Comparison of ENCODE assay signal across 8 mouse cellular contexts in genomic region chr10:17722653-17723410, GRCm38 (mm10). TPM values are rescaled to one million over a fixed set of nuclear protein-coding genes. Genes with fewer than 3 reads are reported as not detected.
DNase-seq lines count a peak whose midpoint lies in the region; ATAC-seq lines count a peak whose summit lies in the region.

TSS of gene Cited2 (plus strand) at chr10:17723218.

- peaks cover 23% of the 10 kb centered on the region for H3K4me1 ChIP-seq in hindbrain, embryonic 12.5 days

- no peaks in the 10 kb centered on the region for H3K27me3 ChIP-seq in hindbrain, embryonic 12.5 days

- under 1% methylated on average over 55 of the region's 55 CpGs for WGBS in hindbrain, embryonic 12.5 days

- H3K4me2 ChIP-seq in hindbrain, embryonic 12.5 days (replicated peaks) = peak within 1 kb of the TSS; percentile 70

- peak within 1 kb of the TSS; percentile 100 for H3K27ac ChIP-seq in hindbrain, embryonic 12.5 days

- peak within 1 kb of the TSS; percentile 98 for H3K9ac ChIP-seq in hindbrain, embryonic 12.5 days

- peak within 1 kb of the TSS; percentile 96 for H3K4me3 ChIP-seq in hindbrain, embryonic 12.5 days

- no peaks in the 10 kb centered on the region for H3K9me3 ChIP-seq in hindbrain, embryonic 12.5 days (replicated peaks)

- peak; percentile 87 for ATAC-seq in hindbrain, embryonic 12.5 days (ENCODE audit: low FRiP score)

- no peaks in the 10 kb centered on the region for H3K36me3 ChIP-seq in hindbrain, embryonic 12.5 days

- peak; percentile 98 for DNase-seq in Muller cell, postnatal 12 days (ENCODE audit: inconsistent ontology term)
- DNase-seq in cerebellum, adult 9-11 months = peak; percentile 97
- peak; percentile 91 to 98 for DNase-seq in frontal cortex, postnatal 10 days (ENCODE audit: low spot score in 2 of 2)
- peak; percentile 99 to 100 for DNase-seq in layer of hippocampus, postnatal 14 days (ENCODE audit: low spot score in 2 of 2)
- peak; percentile 99 for DNase-seq in lung, postnatal 14 days
- peak; percentile 95 for DNase-seq in retina, adult 2 months (ENCODE audit: low read depth, low spot score)
- DNase-seq in thymus, postnatal 36 days = peak; percentile 95 to 99

RNA-seq across cellular contexts. Expression of gene Cited2, which starts in this region (rescaled TPM):
- polyA plus RNA-seq in hindbrain, embryonic 12.5 days (2016; fragmentation: Nextera tagmentation; extraction: Ambion mirVana) = 110 and 129 TPM in 2 replicates
- total RNA-seq in layer of hippocampus, postnatal 14 days (2021) = 10 to 100 TPM; 35.7 to 36.8 TPM

Comparison
In these comparisons a context has a peak if more than half of its experiments do, and no peak if none do; other contexts are left out.
1. Peak in every context shown above with its lines: DNase-seq, ATAC-seq, H3K4me3 ChIP-seq and H3K27ac ChIP-seq.